Mouse (Mus musculus) midbrain, postnatal 0 days (tissue): ENCODE results near the gene Gdf9. TPM values are rescaled to one million over a fixed set of nuclear protein-coding genes. Genes with fewer than 3 reads are reported as not detected.

Source experiments
- ATAC-seq: fragments of 200-750 bp; cut with Nextera tagmentation; 2 replicates; pipeline ENCODE4 v1.8.0; 2017; ENCODE audit warnings: moderate number of reproducible peaks, mild to moderate bottlenecking, moderate TSS enrichment, moderate library complexity; ENCODE audit not compliant: low FRiP score
- DNase-seq: peaks from one replicate; pipeline ENCODE4 v3.0.0-alpha.2; 2015; ENCODE audit warnings: low spot score
- H3K27ac ChIP-seq: fragments of 300-500 bp; sonication (generic); 2 replicates; pipeline ENCODE4 v1.5.1; 2014; ENCODE audit warnings: low read depth, mild to moderate bottlenecking, low read length, mixed read lengths
- H3K27me3 ChIP-seq: fragments of 300-500 bp; sonication (generic); 2 replicates; pipeline ENCODE4 v1.6.1; 2014; ENCODE audit warnings: low read length, control low read depth, mixed read lengths; ENCODE audit not compliant: insufficient read depth
- H3K36me3 ChIP-seq: fragments of 300-500 bp; sonication (generic); 2 replicates; pipeline ENCODE4 v1.6.1; 2014; ENCODE audit warnings: low read length, control low read depth, mixed read lengths; ENCODE audit not compliant: insufficient read depth
- H3K4me1 ChIP-seq: fragments of 300-500 bp; sonication (generic); 2 replicates; pipeline ENCODE4 v1.6.1; 2014; ENCODE audit warnings: mild to moderate bottlenecking, control low read depth, antibody characterized with exemption, low read length, mixed read lengths; ENCODE audit not compliant: insufficient read depth
- H3K4me2 ChIP-seq: fragments of 300-500 bp; sonication (generic); 2 replicates; pipeline ENCODE4 v1.6.1; 2014; ENCODE audit warnings: low read depth, mild to moderate bottlenecking, low read length, mixed read lengths; ENCODE audit not compliant: poor library complexity, severe bottlenecking
- H3K4me3 ChIP-seq: fragments of 300-500 bp; sonication (generic); 2 replicates; pipeline ENCODE4 v1.5.1; 2014; ENCODE audit warnings: low read depth, mild to moderate bottlenecking, low read length, moderate library complexity
- H3K9ac ChIP-seq: fragments of 300-500 bp; sonication (generic); replicated peaks from 2 replicates; pipeline ENCODE4 v1.6.1; 2014; ENCODE audit warnings: mild to moderate bottlenecking, low read length, moderate library complexity, mixed read lengths; ENCODE audit not compliant: poor library complexity, severe bottlenecking
- H3K9me3 ChIP-seq: fragments of 300-500 bp; sonication (generic); 2 replicates; pipeline ENCODE4 v1.6.1; 2016; ENCODE audit warnings: low read length, control low read depth
- CTCF ChIP-seq: IDR thresholded peaks from 2 replicates; pipeline ENCODE4 v1.5.1; 2016; ENCODE audit warnings: antibody characterized with exemption, mild to moderate bottlenecking
- WGBS: fragments of 180-500 bp; shearing (Covaris S2); extraction: QIAGEN DNeasy Blood & Tissue Kit; methylation state at CpG from one replicate; pipeline ENCODE4 v1.1.7; 2014; 5-methylcytosine and 5-hydroxymethylcytosine counted together
- polyA plus RNA-seq: library from polyadenylated mRNA; unstranded; fragments of >200 nt; fragmentation: Nextera tagmentation; extraction: Ambion mirVana; gene quantifications from 2 replicates; pipeline ENCODE4 v1.2.1, GENCODE M21; 2015
- total RNA-seq: library from RNA; depleted of rRNA; stranded (reverse); fragments of >200 nt; gene quantifications from 2 replicates; pipeline ENCODE4 v1.2.3, GENCODE M21; 2014

The Gdf9 gene
- total and polyA plus RNA-seq, 2 experiments from 2014 or later, result 0.05 to 1.1 TPM

DNA sequence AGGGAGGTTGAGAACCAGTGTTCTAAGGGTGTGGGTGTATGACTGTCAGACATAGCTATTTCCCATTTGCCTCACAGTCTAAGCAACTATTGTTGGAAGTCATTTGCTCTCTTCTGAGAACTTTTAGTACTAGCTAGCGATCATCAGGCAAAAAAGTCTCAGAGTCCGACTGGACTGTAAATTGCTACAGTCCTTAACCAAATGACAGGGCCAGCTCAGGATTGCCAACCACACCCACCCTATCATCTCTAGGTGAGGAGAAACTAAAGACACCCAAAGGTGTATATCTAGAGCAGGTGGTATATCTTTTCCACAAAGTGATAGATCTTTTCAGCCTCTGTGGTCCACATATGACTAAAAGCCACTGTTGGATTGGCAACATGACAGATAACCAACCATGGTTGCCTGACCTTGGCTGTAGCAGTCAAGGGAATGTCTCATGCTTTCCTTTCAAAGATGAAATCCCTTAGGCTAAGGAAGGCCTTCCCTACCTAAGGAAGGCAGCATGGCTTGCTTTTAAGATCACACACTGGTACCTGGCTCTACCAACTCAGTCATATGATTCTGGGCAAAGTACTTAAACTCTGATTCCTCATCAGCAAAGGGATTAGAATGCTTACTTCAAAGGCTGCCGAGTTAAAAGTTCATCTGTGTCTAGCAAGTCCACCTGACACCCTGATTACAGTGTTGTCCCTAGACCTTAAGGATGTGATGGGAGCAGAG is 2.7 kb upstream of the Gdf9 start:
- ATAC-seq, result no peak
- WGBS, result 97% methylated on average over 3 of the region's 3 CpGs
- H3K9ac ChIP-seq, result no peak overlapping the region
- H3K4me3 ChIP-seq, result no peak overlapping the region
- H3K4me1 ChIP-seq, result peaks cover 9% of the 10 kb centered on the region; the same call in 1 of the 2 replicates
- H3K27ac ChIP-seq, result no peak overlapping the region
- no peak for DNase-seq
- peaks cover 9% of the 10 kb centered on the region for H3K36me3 ChIP-seq
- H3K27me3 ChIP-seq, result no peaks in the 10 kb centered on the region
- H3K4me2 ChIP-seq, result no peak overlapping the region
- no peaks in the 10 kb centered on the region for H3K9me3 ChIP-seq
- no peak for TF ChIP-seq CTCF

DNA sequence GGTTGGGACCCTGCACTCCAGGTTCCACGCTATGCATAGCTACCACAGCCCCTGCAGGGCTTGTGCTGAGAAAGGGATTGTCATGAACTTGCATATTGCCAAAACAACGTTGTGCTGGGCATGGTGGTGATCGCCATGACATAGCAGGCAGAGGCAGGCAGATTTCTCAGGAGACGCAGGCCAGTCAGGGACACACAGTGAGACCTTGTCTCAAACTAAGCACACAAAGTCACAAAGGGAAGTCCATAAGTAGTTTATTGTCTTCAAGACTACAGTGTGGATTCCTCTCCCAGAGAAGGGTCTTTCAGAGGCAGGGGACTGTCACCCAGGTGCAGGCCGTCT is 2.1 kb upstream of the Gdf9 start:
- H3K4me3 ChIP-seq, result no peak overlapping the region
- no peak overlapping the region for H3K9ac ChIP-seq
- H3K4me2 ChIP-seq, result no peak overlapping the region
- peaks cover 9% of the 10 kb centered on the region; the same call in 1 of the 2 replicates for H3K4me1 ChIP-seq
- TF ChIP-seq CTCF, result no peak
- WGBS, result 93% methylated on average over 5 of the region's 5 CpGs
- H3K36me3 ChIP-seq, result peaks cover 9% of the 10 kb centered on the region
- H3K27ac ChIP-seq, result no peak overlapping the region
- H3K27me3 ChIP-seq, result no peaks in the 10 kb centered on the region
- DNase-seq, result no peak
- no peak for ATAC-seq
- H3K9me3 ChIP-seq, result no peaks in the 10 kb centered on the region

DNA sequence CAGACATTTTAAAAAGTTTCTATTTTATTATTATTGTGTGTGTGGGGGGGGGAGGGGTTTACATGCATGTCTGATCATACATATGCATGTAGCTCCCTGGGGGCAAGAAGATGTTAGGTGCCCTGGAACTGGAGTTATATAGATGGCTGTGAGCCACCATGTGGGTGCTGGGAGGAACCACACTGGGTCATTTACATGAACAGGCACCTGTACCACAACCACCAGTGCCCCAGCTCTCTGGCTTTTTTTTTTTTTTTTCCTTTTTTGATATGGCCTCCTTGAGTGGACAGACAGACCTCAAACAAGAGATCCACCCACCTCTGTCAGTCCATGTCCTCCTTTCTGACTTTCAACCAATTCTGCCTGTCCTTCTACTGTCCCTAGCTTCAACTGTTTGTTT is 1.6 kb upstream of the Gdf9 start:
- Histone ChIP-seq H3K9me3 (no peaks in the 10 kb centered on the region), H3K9ac (no peak overlapping the region), H3K27me3 (no peaks in the 10 kb centered on the region), H3K27ac (no peak overlapping the region), H3K4me2 (peak overlapping the region; percentile 62; the same call in 1 of the 2 replicates), H3K36me3 (peaks cover 9% of the 10 kb centered on the region), H3K4me3 (no peak overlapping the region; the same call in 1 of the 2 replicates), H3K4me1 (peaks cover 9% of the 10 kb centered on the region; the same call in 1 of the 2 replicates)
- DNase-seq (no peak), ATAC-seq (no peak)
- TF ChIP-seq CTCF, result no peak

DNA sequence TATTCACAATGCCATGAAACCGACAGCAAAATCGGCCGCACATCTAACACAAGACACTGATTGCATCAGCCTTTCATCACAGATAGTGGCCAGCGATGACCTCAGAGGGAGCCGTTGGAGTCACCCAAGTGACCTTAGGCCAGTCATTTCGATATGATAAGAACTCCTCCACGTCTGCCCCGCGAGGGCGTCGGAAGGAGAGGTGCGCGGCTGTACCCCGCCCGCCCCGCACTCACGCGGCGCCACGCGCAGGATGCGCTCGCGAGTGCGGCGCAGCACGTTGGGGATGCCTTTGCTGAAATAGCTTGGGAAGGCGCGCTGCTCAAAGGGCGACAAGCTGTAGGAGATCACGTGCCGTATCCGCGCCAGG is 538 bp upstream of the Gdf9 start:
- TF ChIP-seq CTCF, result no peak
- H3K36me3 ChIP-seq, result peaks cover 9% of the 10 kb centered on the region
- DNase-seq (peak; percentile 32), ATAC-seq (peak; percentile 56)
- H3K9me3 ChIP-seq, result no peaks in the 10 kb centered on the region
- peaks cover 9% of the 10 kb centered on the region; the same call in 1 of the 2 replicates for H3K4me1 ChIP-seq
- H3K4me2 ChIP-seq, result peak overlapping the region; percentile 62
- WGBS, result under 1% methylated on average over 34 of the region's 34 CpGs
- H3K27me3 ChIP-seq, result no peaks in the 10 kb centered on the region
- peak overlapping the region; percentile 62 for H3K4me3 ChIP-seq
- H3K9ac ChIP-seq, result peak overlapping the region; percentile 80
- H3K27ac ChIP-seq, result peak overlapping the region; percentile 83

DNA sequence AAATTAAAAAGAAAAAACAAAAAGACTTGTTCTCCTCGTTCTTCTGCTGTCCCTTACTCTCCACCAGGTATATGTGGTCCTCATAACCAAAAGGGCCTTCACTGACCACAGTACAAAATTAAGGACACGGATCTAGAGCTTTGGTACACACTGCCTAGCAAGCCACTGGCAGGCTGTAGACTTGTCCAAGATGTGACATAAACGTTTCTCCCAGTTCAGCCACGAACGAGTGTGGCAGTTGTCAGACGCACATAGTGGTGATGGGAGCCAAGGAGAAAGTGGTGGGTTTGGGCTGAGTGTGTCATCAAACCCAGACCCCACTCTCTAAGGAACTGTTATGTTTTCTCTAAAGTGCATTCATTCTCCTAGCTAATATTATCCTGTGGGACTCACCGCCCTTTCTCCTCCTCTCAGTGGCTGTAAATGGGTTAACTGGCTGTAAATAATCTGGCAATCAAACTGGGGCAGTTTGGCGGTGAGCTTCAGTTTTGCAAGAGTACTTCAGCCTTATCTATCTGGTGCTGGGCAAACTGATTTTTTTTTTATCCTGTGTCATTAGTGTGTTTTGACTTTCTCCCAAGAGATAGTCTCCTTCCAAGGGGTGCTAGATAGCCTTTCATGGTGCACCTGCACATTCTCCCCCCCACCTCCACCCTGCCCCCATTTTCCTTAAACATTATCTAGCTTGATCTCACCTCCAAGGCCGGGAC is 679 bp downstream of the Gdf9 start:
- Histone ChIP-seq H3K36me3 (peaks cover 9% of the 10 kb centered on the region), H3K4me2 (peak overlapping the region; percentile 64), H3K9me3 (no peaks in the 10 kb centered on the region), H3K27ac (peak overlapping the region; percentile 73), H3K4me1 (peaks cover 9% of the 10 kb centered on the region; the same call in 1 of the 2 replicates), H3K4me3 (peak overlapping the region; percentile 62), H3K9ac (peak overlapping the region; percentile 56), H3K27me3 (no peaks in the 10 kb centered on the region)
- no peak for TF ChIP-seq CTCF
- peak; percentile 14 for DNase-seq
- 20% methylated on average over 9 of the region's 9 CpGs for WGBS
- peak; percentile 28 for ATAC-seq

DNA sequence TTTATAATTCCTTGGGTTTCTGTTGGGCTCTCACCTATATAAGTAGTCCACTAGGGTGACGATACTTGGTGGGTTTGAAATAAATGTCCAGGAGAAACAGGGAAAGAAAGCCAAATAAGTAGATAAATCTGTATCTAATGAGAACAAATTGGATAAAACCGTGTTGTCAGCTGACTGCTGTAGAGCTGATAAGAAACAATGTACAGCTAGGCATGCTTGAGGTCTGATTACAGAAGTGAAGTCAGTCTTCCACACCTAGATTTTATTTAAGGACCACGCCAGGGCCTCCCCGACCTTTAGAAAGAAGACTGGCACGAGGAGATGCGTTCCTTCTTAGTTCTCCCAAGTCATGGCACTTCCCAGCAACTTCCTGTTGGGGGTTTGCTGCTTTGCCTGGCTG is 2.2 kb downstream of the Gdf9 start:
- 70% methylated on average over 6 of the region's 6 CpGs for WGBS
- no peak overlapping the region for H3K27ac ChIP-seq
- TF ChIP-seq CTCF, result no peak

More for the DNA sequence above, 2.2 kb downstream of the Gdf9 start:
- DNase-seq, result no peak
- Histone ChIP-seq H3K27me3 (no peaks in the 10 kb centered on the region), H3K9ac (no peak overlapping the region), H3K4me1 (peaks cover 9% of the 10 kb centered on the region; the same call in 1 of the 2 replicates), H3K4me3 (no peak overlapping the region), H3K9me3 (no peaks in the 10 kb centered on the region), H3K36me3 (peaks cover 8% of the 10 kb centered on the region), H3K4me2 (no peak overlapping the region)
- no peak for ATAC-seq
